Mouse (Mus musculus): Measurements from ENCODE around the gene Nckap5.
"Not testable (repeated sequence)": the region's sequence is repeated elsewhere in the genome, so short reads cannot be mapped to it uniquely, and the experiment has no call there.

Gene Nckap5

DNA sequence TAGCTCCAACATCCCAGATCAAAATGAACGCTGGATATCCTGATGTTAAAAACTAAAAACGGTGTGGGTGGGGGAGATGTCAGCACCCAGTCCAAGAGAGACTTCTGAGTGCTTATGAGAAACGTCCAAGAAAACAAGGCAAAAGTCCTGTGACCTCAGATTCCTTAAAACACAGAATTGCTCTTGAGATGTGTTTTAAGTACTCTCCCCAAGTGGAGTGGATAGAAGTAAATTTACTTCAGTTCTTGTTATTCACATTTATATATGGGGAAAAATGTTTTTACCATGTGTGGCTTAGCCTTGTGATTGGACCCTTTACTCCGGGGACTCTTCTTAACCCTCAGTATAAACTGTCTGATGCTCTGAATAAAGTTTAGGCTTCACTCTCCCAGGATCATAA lies 640.2 kb downstream of the Nckap5 start:
- POLR2A ChIA-PET = interaction anchor here in 1 of 4 experiments (0.7 kb wide), 1 partner anchor 519 kb away, joined by 3 read pairs; no protein-coding TSS in a partner anchor
- CTCF ChIA-PET = no interaction called here

GRCm38 (mm10) chr1:126183751-126184150 lies 646.8 kb downstream of the Nckap5 start:
- ChIA-PET CTCF (no interaction called here), POLR2A (no interaction called here)

- ChIA-PET POLR2A (no interaction called here), CTCF (interaction anchor here in 1 of 4 experiments (0.7 kb wide), 1 partner anchor 257 kb away, joined by 3 read pairs; no protein-coding TSS in a partner anchor)
Observed at GRCm38 (mm10) chr1:126168579-126168978, 662.0 kb downstream of the Nckap5 start.

GRCm38 (mm10) chr1:126168131-126168530 lies 662.5 kb downstream of the Nckap5 start:
- CTCF ChIA-PET = interaction anchor here in 1 of 4 experiments (0.7 kb wide), 1 partner anchor 256 kb away, joined by 3 read pairs; no protein-coding TSS in a partner anchor

GRCm38 (mm10) chr1:126167546-126167945 lies 663.1 kb downstream of the Nckap5 start:
- ChIA-PET POLR2A (no interaction called here), CTCF (no interaction called here)

More at GRCm38 (mm10) chr1:126168131-126168530, 662.5 kb downstream of the Nckap5 start:
- POLR2A ChIA-PET = no interaction called here

DNA sequence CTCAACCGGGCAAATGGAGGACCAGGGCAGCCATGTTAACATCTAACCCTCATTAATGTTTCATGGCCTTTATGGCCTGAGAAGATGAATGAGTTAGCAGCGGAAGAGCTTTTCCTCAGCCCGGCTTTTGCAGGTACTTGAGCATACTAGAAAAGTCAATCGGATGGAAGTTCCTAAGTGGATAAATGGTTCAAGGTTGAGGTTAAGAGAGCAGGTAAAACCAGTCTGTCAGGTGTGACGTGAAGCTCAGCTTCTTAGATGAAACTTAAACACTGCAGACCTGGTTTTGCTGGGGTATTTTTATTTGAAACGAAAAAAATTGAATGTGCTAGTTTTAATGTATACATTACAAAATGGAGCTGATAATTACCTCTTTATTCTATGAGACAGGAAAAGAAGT lies 671.3 kb downstream of the Nckap5 start:
- ChIA-PET POLR2A (no interaction called here), CTCF (no interaction called here)

DNA sequence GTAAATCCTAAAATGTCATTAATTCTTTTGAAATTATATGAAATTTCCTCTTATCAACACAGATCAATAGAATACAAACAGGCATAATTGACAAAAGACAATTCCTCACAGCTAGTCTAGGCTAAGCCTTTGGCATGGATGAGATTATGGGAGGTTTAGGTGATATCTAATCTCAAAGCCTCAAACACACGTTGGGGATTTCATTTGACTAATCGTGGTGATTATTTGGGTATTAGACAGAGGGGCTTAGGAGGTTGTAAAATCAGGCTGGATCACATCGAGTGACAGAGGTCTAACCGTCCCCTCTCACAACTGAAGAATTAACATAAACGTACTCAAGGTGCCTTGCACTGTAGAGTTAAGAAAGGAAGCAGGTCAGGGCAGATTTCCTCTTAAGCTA lies 674.8 kb downstream of the Nckap5 start:
- ChIA-PET POLR2A (no interaction called here), CTCF (no interaction called here)

GRCm38 (mm10) chr1:126153516-126154234 lies 676.9 kb downstream of the Nckap5 start:
- POLR2A ChIA-PET = no interaction called here
- CTCF ChIA-PET = interaction anchor here in 1 of 4 experiments (0.7 kb wide), 1 partner anchor 398 kb away, joined by 4 read pairs; no protein-coding TSS in a partner anchor

GRCm38 (mm10) chr1:126152217-126152616 lies 678.4 kb downstream of the Nckap5 start:
- ChIA-PET POLR2A (no interaction called here), CTCF (no interaction called here)

DNA sequence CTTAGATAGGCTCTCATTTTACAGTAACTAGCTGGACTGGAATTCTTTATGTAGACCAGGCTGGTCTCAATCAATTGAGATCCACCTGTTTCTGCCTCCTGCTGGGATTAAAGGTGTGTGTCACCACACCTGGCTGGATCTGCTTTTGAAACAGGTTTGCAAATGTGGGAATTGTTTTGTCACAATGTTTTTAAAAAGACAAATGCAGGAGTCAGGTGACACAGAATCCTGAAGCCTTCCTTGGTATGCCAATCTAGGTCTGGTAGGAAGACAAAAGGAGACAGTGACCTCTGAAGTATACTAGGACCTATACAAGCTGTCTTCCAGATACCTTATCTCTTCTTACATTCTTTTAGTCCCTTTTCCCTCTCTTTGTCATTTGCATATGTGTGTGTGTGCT lies 680.6 kb downstream of the Nckap5 start:
- ChIA-PET POLR2A (interaction anchor here in 2 of 4 experiments (0.7 to 1.0 kb wide), 3 partner anchors 9 to 21 kb away, joined by 3 to 5 read pairs (median 5); no protein-coding TSS in a partner anchor), CTCF (interaction anchor here in 1 of 4 experiments (0.7 kb wide), 1 partner anchor 551 kb away, joined by 9 read pairs; no protein-coding TSS in a partner anchor)

- CTCF ChIA-PET = no interaction called here
- POLR2A ChIA-PET = no interaction called here
Observed at GRCm38 (mm10) chr1:126135717-126136116, 694.9 kb downstream of the Nckap5 start.

- POLR2A ChIA-PET = no interaction called here
- CTCF ChIA-PET = no interaction called here
Observed at GRCm38 (mm10) chr1:126132316-126132715, 698.3 kb downstream of the Nckap5 start.

DNA sequence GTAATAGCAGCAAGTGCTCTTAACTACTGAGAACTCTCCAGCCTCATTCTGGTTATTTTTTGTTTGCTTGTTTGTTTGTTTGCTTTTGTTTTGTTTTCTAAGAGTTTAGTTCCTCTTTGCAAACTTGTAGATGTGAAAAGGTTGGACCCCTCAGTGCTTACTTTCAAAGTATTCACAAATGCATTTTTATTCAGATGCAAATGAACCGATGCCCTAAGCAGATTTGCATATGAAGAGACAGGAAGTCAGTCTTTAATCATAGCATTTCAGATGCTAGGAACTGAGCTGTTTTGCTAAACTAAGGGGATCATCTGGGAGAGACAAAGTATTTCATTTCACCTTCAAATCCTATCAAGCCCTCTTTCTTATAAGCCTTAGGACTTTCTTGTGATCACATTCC lies 701.5 kb downstream of the Nckap5 start:
- ChIA-PET POLR2A (interaction anchor here in 1 of 4 experiments (1.0 kb wide), 1 partner anchor 21 kb away, joined by 3 read pairs; no protein-coding TSS in a partner anchor), CTCF (interaction anchor here in 1 of 4 experiments (0.5 kb wide), 1 partner anchor 802 kb away, joined by 6 read pairs; no protein-coding TSS in a partner anchor)

DNA sequence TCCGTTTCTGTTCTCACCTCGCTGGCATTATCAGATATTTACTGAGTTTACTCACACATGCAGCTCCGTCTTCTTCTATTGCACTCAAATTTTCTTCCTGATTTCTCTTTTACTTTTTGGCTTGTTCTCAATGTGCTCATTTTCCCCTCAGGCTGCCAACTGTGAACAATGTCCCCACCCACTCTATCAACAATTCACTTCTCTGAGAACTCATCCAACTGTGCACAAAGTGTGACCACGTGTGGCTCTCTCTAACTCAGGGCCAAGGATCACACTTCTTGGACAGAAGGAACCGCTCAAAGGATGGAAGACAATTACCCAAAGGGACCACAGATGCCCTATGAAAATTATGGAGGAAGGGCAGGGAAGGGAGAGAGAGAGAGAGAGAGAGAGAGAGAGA lies 707.5 kb downstream of the Nckap5 start:
- ChIA-PET POLR2A (no interaction called here), CTCF (no interaction called here)

DNA sequence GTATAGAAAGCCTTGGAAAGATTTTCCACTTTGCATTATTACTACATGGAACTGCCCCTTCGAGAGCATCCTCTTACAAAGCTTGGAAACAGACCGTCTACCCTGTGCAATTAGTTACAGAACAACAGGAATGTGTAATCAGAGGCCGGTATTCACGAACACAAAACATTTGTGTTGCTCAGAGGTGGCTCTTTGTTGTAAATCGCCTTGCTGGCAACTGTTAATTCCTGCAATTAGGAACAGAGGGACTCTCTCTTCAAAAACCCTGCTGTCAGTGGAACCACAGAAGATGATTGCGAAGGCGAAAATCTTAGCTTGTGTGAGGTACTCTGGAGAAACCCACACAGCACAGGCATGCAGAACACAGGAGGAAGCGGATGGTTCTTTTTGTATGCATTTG lies 710.1 kb downstream of the Nckap5 start:
- CTCF ChIA-PET = interaction anchor here in 1 of 4 experiments (0.5 kb wide), 1 partner anchor 239 kb away, joined by 3 read pairs; no protein-coding TSS in a partner anchor
- POLR2A ChIA-PET = no interaction called here

DNA sequence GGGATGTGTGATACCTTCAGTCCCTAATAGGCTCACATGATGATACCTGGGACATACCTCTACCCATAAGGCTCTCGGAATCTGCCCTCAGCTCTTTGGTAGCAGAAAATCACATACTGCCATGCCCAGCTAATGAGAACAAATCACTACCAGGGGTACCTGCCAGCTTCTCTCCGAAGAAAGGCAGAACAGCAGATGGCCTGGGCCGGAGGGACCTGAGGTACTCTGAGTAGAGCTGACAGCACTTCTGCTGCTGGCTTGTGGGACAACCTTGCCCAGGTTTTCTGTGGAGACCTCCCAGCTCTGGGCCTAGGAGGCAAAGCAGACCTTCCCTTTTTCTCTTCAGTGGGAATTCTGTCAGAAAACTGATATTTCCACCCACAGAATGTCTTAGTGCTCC lies 714.6 kb downstream of the Nckap5 start:
- ChIA-PET POLR2A (no interaction called here), CTCF (no interaction called here)

DNA sequence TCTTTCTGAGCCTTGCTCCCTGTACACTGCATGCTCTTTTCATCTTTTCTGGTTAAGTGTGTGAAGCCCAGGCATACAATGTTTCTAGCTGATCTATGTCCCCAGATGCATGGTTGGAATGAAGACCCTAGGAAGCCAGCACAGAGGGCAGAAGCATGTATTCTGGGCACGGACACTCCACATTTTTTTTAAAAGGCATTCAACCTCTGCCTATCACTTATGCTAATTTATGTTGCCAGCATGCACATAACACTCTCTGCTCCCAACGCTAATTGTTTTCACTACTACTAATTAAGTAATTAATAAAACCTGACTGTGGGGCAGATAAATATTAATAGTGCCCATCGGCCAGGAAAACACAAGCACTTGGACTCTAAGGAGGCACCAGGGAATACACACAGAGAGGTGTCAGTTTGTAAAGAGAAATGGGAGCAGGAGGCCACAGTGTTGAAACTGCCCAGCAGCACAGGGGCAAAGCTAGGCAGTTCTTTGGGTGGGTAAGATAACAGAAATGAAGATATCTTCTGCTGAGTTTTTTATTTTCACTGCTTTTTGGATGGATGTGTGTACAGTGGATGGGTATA lies 724.8 kb downstream of the Nckap5 start:
- POLR2A ChIA-PET = no interaction called here
- CTCF ChIA-PET = no interaction called here

GRCm38 (mm10) chr1:126094346-126094745 lies 736.3 kb downstream of the Nckap5 start:
- CTCF ChIA-PET = no interaction called here

GRCm38 (mm10) chr1:126091979-126092378 lies 738.6 kb downstream of the Nckap5 start:
- POLR2A ChIA-PET, CTCF ChIA-PET: not testable (repeated sequence)

More at GRCm38 (mm10) chr1:126094346-126094745, 736.3 kb downstream of the Nckap5 start:
- POLR2A ChIA-PET = no interaction called here

DNA sequence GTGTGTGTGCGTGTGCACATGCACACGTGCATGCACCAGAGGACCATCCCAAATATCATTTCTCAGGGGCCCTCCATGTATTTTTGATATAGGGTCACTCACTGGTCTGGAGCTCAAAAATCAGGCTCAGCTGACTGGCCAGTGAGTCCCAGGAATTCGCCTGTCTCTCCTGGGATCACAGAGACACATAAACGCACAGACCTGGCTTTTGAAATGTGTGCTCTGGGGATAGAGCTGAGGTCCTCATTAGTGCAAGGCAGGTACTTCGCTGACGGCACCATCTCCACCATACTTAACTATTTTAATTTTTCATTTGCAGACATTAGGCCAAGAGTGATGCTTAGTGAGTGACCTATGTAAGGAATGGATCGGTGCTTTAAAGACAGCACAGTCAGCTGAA lies 743.4 kb downstream of the Nckap5 start:
- POLR2A ChIA-PET = no interaction called here
- CTCF ChIA-PET = no interaction called here

DNA sequence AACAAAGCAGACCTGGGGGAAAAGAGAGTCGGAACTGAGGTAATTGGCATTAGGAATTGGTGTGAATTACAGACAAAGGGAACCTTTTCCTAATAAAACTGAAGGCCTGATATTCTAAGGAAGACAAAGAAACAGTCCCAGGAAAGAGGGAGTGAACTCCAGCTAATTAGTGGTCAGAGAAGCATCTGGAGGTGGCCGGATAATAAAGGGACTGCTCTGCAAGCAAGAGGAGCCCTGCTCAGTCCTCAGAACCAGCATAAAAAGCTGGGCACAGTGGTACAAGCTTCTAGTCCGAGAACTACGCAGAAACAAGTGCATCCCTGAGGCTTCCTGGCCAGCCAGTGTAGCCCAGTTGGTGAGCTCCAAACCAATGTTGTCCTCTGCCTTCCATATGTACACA lies 754.3 kb downstream of the Nckap5 start:
- CTCF ChIA-PET = no interaction called here
- POLR2A ChIA-PET = no interaction called here
